Mouse (Mus musculus) naive thymus-derived CD4-positive, alpha-beta T cell, adult 2 months (primary cell): ENCODE results near the gene Cwc27.

Experiments
- DNase-seq: peaks from one replicate; pipeline ENCODE4 v3.0.0-alpha.2; 2011; ENCODE audit warnings: low read depth

Gene Cwc27

GRCm38 (mm10) chr13:104644185-104644584 lies 172.8 kb downstream of the Cwc27 start:
- no peak for DNase-seq

GRCm38 (mm10) chr13:104640694-104641454 lies 176.1 kb downstream of the Cwc27 start:
- DNase-seq = no peak

- no peak for DNase-seq
Measured at GRCm38 (mm10) chr13:104638988-104639387, 178.0 kb downstream of the Cwc27 start.

- DNase-seq = no peak
Measured at GRCm38 (mm10) chr13:104635965-104636462, 180.9 kb downstream of the Cwc27 start.

GRCm38 (mm10) chr13:104634708-104635107 lies 182.2 kb downstream of the Cwc27 start:
- no peak for DNase-seq

- no peak for DNase-seq
Measured at GRCm38 (mm10) chr13:104632427-104633167, 184.3 kb downstream of the Cwc27 start.

- DNase-seq = no peak
Measured at GRCm38 (mm10) chr13:104631621-104632205, 185.2 kb downstream of the Cwc27 start.

- DNase-seq = no peak
Measured at GRCm38 (mm10) chr13:104630808-104631207, 186.1 kb downstream of the Cwc27 start.

- DNase-seq = no peak
Measured at GRCm38 (mm10) chr13:104629621-104630020, 187.3 kb downstream of the Cwc27 start.

- no peak for DNase-seq
Measured at GRCm38 (mm10) chr13:104628019-104628418, 188.9 kb downstream of the Cwc27 start.

- DNase-seq = no peak
Measured at GRCm38 (mm10) chr13:104627169-104627909, 189.6 kb downstream of the Cwc27 start.

- peak; percentile 47 for DNase-seq
Measured at GRCm38 (mm10) chr13:104623130-104623891, 193.6 kb downstream of the Cwc27 start.

GRCm38 (mm10) chr13:104622102-104622743 lies 194.7 kb downstream of the Cwc27 start:
- DNase-seq = peak; percentile 67

GRCm38 (mm10) chr13:104620423-104620822 lies 196.5 kb downstream of the Cwc27 start:
- peak; percentile 24 for DNase-seq

GRCm38 (mm10) chr13:104619503-104620288 lies 197.2 kb downstream of the Cwc27 start:
- DNase-seq = no peak

- DNase-seq = no peak
Measured at GRCm38 (mm10) chr13:104617201-104617600, 199.7 kb downstream of the Cwc27 start.

GRCm38 (mm10) chr13:104615999-104616810 lies 200.7 kb downstream of the Cwc27 start:
- no peak for DNase-seq

- DNase-seq = no peak
Measured at GRCm38 (mm10) chr13:104615111-104615510, 201.8 kb downstream of the Cwc27 start.

GRCm38 (mm10) chr13:104611296-104611695 lies 205.6 kb downstream of the Cwc27 start:
- no peak for DNase-seq
